Mouse (Mus musculus) heart, embryonic 11.5 days (tissue): Measurements from ENCODE around the gene Ate1. TPM values are rescaled to one million over a fixed set of nuclear protein-coding genes. Genes with fewer than 3 reads are reported as not detected.

Experiments used
- ATAC-seq: fragments of 200-750 bp; cut with Nextera tagmentation; replicated peaks from 2 replicates; pipeline ENCODE4 v1.8.0; 2017; ENCODE audit warnings: moderate library complexity; ENCODE audit not compliant: insufficient number of reproducible peaks, low FRiP score, low TSS enrichment
- H3K27ac ChIP-seq: fragments of 300-500 bp; sonication (generic); 2 replicates; pipeline ENCODE4 v1.5.1; 2014; ENCODE audit warnings: mild to moderate bottlenecking, low read depth, low read length
- H3K27me3 ChIP-seq: fragments of 300-500 bp; sonication (generic); 2 replicates; pipeline ENCODE4 v1.6.1; 2014; ENCODE audit warnings: mild to moderate bottlenecking, low read length, mixed read lengths; ENCODE audit not compliant: control insufficient read depth, insufficient read depth
- H3K36me3 ChIP-seq: fragments of 300-500 bp; sonication (generic); 2 replicates; pipeline ENCODE4 v1.6.1; 2014; ENCODE audit warnings: mild to moderate bottlenecking, low read length, moderate library complexity, mixed read lengths; ENCODE audit not compliant: control insufficient read depth, insufficient read depth
- H3K4me1 ChIP-seq: fragments of 300-500 bp; sonication (generic); 2 replicates; pipeline ENCODE4 v1.6.1; 2014; ENCODE audit warnings: low read length; ENCODE audit not compliant: control insufficient read depth, insufficient read depth
- H3K4me2 ChIP-seq: fragments of 300-500 bp; sonication (generic); 2 replicates; pipeline ENCODE4 v1.6.1; 2014; ENCODE audit warnings: mild to moderate bottlenecking, moderate library complexity
- H3K4me3 ChIP-seq: fragments of 300-500 bp; sonication (generic); 2 replicates; pipeline ENCODE4 v1.5.1; 2014; ENCODE audit warnings: low read depth, low read length
- H3K9ac ChIP-seq: fragments of 300-500 bp; sonication (generic); 2 replicates; pipeline ENCODE4 v1.6.1; 2014; ENCODE audit warnings: mild to moderate bottlenecking, low read depth, low read length, moderate library complexity
- H3K9me3 ChIP-seq: fragments of 300-500 bp; sonication (generic); replicated peaks from 2 replicates; pipeline ENCODE4 v1.6.1; 2016; ENCODE audit warnings: low read length; ENCODE audit not compliant: control insufficient read depth
- WGBS: fragments of 180-500 bp; shearing (Covaris S2); extraction: QIAGEN DNeasy Blood & Tissue Kit; methylation state at CpG from one replicate; pipeline ENCODE4 v1.1.7; 2014; ENCODE audit not compliant: insufficient replicate concordance; 5-methylcytosine and 5-hydroxymethylcytosine counted together
- polyA plus RNA-seq: library from polyadenylated mRNA; unstranded; fragments of >200 nt; fragmentation: Nextera tagmentation; extraction: Ambion mirVana; gene quantifications from 2 replicates; pipeline ENCODE4 v1.2.1, GENCODE M21; 2014

Ate1 gene
- polyA plus RNA-seq, 1 experiment from 2014 or later, result 67.1 TPM

- Histone ChIP-seq H3K9ac (no peak overlapping the region), H3K4me2 (no peak overlapping the region), H3K27me3 (no peaks in the 10 kb centered on the region), H3K36me3 (no peaks in the 10 kb centered on the region), H3K9me3 (no peaks in the 10 kb centered on the region), H3K4me1 (no peaks in the 10 kb centered on the region), H3K27ac (no peak overlapping the region), H3K4me3 (no peak overlapping the region)
- ATAC-seq, result no peak
- 94% methylated on average over 7 of the region's 7 CpGs for WGBS
Measured at GRCm38 (mm10) chr7:130380367-130380766, 139.8 kb downstream of the Ate1 start.

- no peak for ATAC-seq
- Histone ChIP-seq H3K9ac (no peak overlapping the region), H3K27ac (no peak overlapping the region), H3K4me1 (no peaks in the 10 kb centered on the region), H3K27me3 (no peaks in the 10 kb centered on the region), H3K36me3 (no peaks in the 10 kb centered on the region), H3K4me3 (no peak overlapping the region), H3K4me2 (no peak overlapping the region), H3K9me3 (no peaks in the 10 kb centered on the region)
- 86% methylated on average over 5 of the region's 5 CpGs for WGBS
Measured at GRCm38 (mm10) chr7:130379886-130380285, 140.3 kb downstream of the Ate1 start.

- H3K27me3 ChIP-seq, result no peaks in the 10 kb centered on the region
- no peak overlapping the region for H3K27ac ChIP-seq
- H3K9ac ChIP-seq, result no peak overlapping the region
- H3K4me1 ChIP-seq, result no peaks in the 10 kb centered on the region
- no peak for ATAC-seq
- H3K4me3 ChIP-seq, result no peak overlapping the region
- H3K4me2 ChIP-seq, result no peak overlapping the region
- H3K9me3 ChIP-seq, result no peaks in the 10 kb centered on the region
- H3K36me3 ChIP-seq, result no peaks in the 10 kb centered on the region
- 76% methylated on average over 3 of the region's 3 CpGs for WGBS
Measured at GRCm38 (mm10) chr7:130378308-130378707, 141.9 kb downstream of the Ate1 start.

GRCm38 (mm10) chr7:130374311-130374710 lies 145.9 kb downstream of the Ate1 start:
- no peak overlapping the region for H3K4me2 ChIP-seq
- H3K36me3 ChIP-seq, result no peaks in the 10 kb centered on the region
- 72% methylated on average over 9 of the region's 9 CpGs for WGBS
- H3K27ac ChIP-seq, result no peak overlapping the region
- H3K27me3 ChIP-seq, result no peaks in the 10 kb centered on the region
- no peaks in the 10 kb centered on the region for H3K9me3 ChIP-seq
- ATAC-seq, result no peak
- H3K4me1 ChIP-seq, result no peaks in the 10 kb centered on the region
- H3K4me3 ChIP-seq, result no peak overlapping the region
- no peak overlapping the region for H3K9ac ChIP-seq

- Histone ChIP-seq H3K4me1 (no peaks in the 10 kb centered on the region), H3K36me3 (no peaks in the 10 kb centered on the region), H3K9me3 (no peaks in the 10 kb centered on the region), H3K27me3 (no peaks in the 10 kb centered on the region), H3K4me3 (no peak overlapping the region), H3K27ac (no peak overlapping the region), H3K9ac (peak overlapping the region; percentile 36; the same call in 1 of the 2 replicates), H3K4me2 (peak overlapping the region; percentile 42)
- 46% methylated on average over 24 of the region's 24 CpGs for WGBS
- ATAC-seq, result no peak
Measured at GRCm38 (mm10) chr7:130368827-130369641, 151.1 kb downstream of the Ate1 start.

- Histone ChIP-seq H3K36me3 (no peaks in the 10 kb centered on the region), H3K9me3 (no peaks in the 10 kb centered on the region), H3K4me1 (no peaks in the 10 kb centered on the region), H3K27me3 (no peaks in the 10 kb centered on the region), H3K27ac (no peak overlapping the region), H3K4me3 (no peak overlapping the region), H3K4me2 (peak overlapping the region; percentile 42), H3K9ac (peak overlapping the region; percentile 36; the same call in 1 of the 2 replicates)
- 38% methylated on average over 13 of the region's 13 CpGs for WGBS
- ATAC-seq, result no peak
Measured at GRCm38 (mm10) chr7:130368036-130368826, 151.9 kb downstream of the Ate1 start.

- WGBS, result 44% methylated on average over 12 of the region's 12 CpGs
- Histone ChIP-seq H3K4me2 (no peak overlapping the region), H3K9ac (no peak overlapping the region), H3K4me1 (no peaks in the 10 kb centered on the region), H3K27me3 (no peaks in the 10 kb centered on the region), H3K36me3 (no peaks in the 10 kb centered on the region), H3K4me3 (no peak overlapping the region), H3K27ac (no peak overlapping the region), H3K9me3 (no peaks in the 10 kb centered on the region)
- no peak for ATAC-seq
Measured at GRCm38 (mm10) chr7:130367222-130368035, 152.7 kb downstream of the Ate1 start.

GRCm38 (mm10) chr7:130365711-130366110 lies 154.5 kb downstream of the Ate1 start:
- no peaks in the 10 kb centered on the region for H3K9me3 ChIP-seq
- H3K27ac ChIP-seq, result no peak overlapping the region; the same call in 1 of the 2 replicates
- 89% methylated on average over 10 of the region's 10 CpGs for WGBS
- no peak overlapping the region for H3K9ac ChIP-seq
- no peaks in the 10 kb centered on the region for H3K36me3 ChIP-seq
- H3K4me3 ChIP-seq, result no peak overlapping the region
- ATAC-seq, result no peak
- H3K27me3 ChIP-seq, result no peaks in the 10 kb centered on the region
- H3K4me2 ChIP-seq, result no peak overlapping the region
- no peaks in the 10 kb centered on the region for H3K4me1 ChIP-seq
